Mouse (Mus musculus) intestine, embryonic 14.5 days (tissue): ENCODE results near the gene Tcerg1l. TPM values are rescaled to one million over a fixed set of nuclear protein-coding genes. Genes with fewer than 3 reads are reported as not detected.
A peak's percentile ranks its signal among the peaks of the same experiment; 100 is the strongest.

Source experiments
- ATAC-seq: fragments of 200-750 bp; cut with Nextera tagmentation; replicated peaks from 2 replicates; pipeline ENCODE4 v1.8.0; 2017; ENCODE audit warnings: low read depth, moderate number of reproducible peaks, moderate TSS enrichment, moderate library complexity; ENCODE audit not compliant: low FRiP score, low TSS enrichment
- DNase-seq: peaks from one replicate; pipeline ENCODE4 v3.0.0-alpha.2; 2018; ENCODE audit warnings: low spot score
- H3K27ac ChIP-seq: fragments of 300-500 bp; sonication (generic); 2 replicates; pipeline ENCODE4 v1.5.1; 2014; ENCODE audit warnings: low read depth, mild to moderate bottlenecking, control low read depth
- H3K27me3 ChIP-seq: fragments of 300-500 bp; sonication (generic); replicated peaks from 2 replicates; pipeline ENCODE4 v1.6.1; 2014; ENCODE audit warnings: low read length, control low read depth; ENCODE audit not compliant: control insufficient read depth, insufficient read depth
- H3K36me3 ChIP-seq: fragments of 300-500 bp; sonication (generic); 2 replicates; pipeline ENCODE4 v1.6.1; 2014; ENCODE audit warnings: low read length, control low read depth; ENCODE audit not compliant: control insufficient read depth, insufficient read depth
- H3K4me1 ChIP-seq: fragments of 300-500 bp; sonication (generic); replicated peaks from 2 replicates; pipeline ENCODE4 v1.6.1; 2014; ENCODE audit warnings: low read length, control low read depth, mixed read lengths; ENCODE audit not compliant: control insufficient read depth, insufficient read depth
- H3K4me2 ChIP-seq: fragments of 300-500 bp; sonication (generic); 2 replicates; pipeline ENCODE4 v1.6.1; 2014; ENCODE audit warnings: low read length
- H3K4me3 ChIP-seq: fragments of 300-500 bp; sonication (generic); 2 replicates; pipeline ENCODE4 v1.5.1; 2014; ENCODE audit warnings: low read depth, low read length, control low read depth, mixed read lengths
- H3K9ac ChIP-seq: fragments of 300-500 bp; sonication (generic); 2 replicates; pipeline ENCODE4 v1.6.1; 2014; ENCODE audit warnings: mild to moderate bottlenecking, low read length
- H3K9me3 ChIP-seq: fragments of 300-500 bp; sonication (generic); 2 replicates; pipeline ENCODE4 v1.6.1; 2016; ENCODE audit warnings: low read length, control low read depth; ENCODE audit not compliant: control insufficient read depth
- WGBS: fragments of 180-500 bp; shearing (Covaris S2); extraction: QIAGEN DNeasy Blood & Tissue Kit; methylation state at CpG from one replicate; pipeline ENCODE4 v1.1.7; 2014; 5-methylcytosine and 5-hydroxymethylcytosine counted together
- polyA plus RNA-seq: library from polyadenylated mRNA; unstranded; fragments of >200 nt; fragmentation: Nextera tagmentation; extraction: Ambion mirVana; gene quantifications from 2 replicates; pipeline ENCODE4 v1.2.1, GENCODE M21; 2014

The Tcerg1l gene
- polyA plus RNA-seq, 1 experiment from 2014 or later, result 0.55 TPM

- no peaks in the 10 kb centered on the region for H3K36me3 ChIP-seq
- H3K4me2 ChIP-seq, result no peak overlapping the region
- no peak overlapping the region for H3K27ac ChIP-seq
- ATAC-seq (no peak), DNase-seq (no peak)
- no peak overlapping the region for H3K9ac ChIP-seq
- peaks cover 45% of the 10 kb centered on the region for H3K27me3 ChIP-seq
- 83% methylated on average over 8 of the region's 8 CpGs for WGBS
- peaks cover 8% of the 10 kb centered on the region for H3K4me1 ChIP-seq
- no peak overlapping the region for H3K4me3 ChIP-seq
- no peaks in the 10 kb centered on the region for H3K9me3 ChIP-seq
These were observed 3.2 kb upstream of the Tcerg1l start for GRCm38 (mm10) chr7:138400506-138401272.

- peaks cover 8% of the 10 kb centered on the region for H3K4me1 ChIP-seq
- H3K4me3 ChIP-seq, result peak overlapping the region; percentile 42; the same call in 1 of the 2 replicates
- 1% methylated on average over 21 of the region's 21 CpGs for WGBS
- ATAC-seq (0 out of 2 replicates have a peak, but pooled peaks have one; percentile 47), DNase-seq (peak; percentile 82)
- no peaks in the 10 kb centered on the region for H3K9me3 ChIP-seq
- no peak overlapping the region for H3K27ac ChIP-seq
- peak overlapping the region; percentile 91 for H3K4me2 ChIP-seq
- H3K9ac ChIP-seq, result no peak overlapping the region
- H3K27me3 ChIP-seq, result peaks cover 45% of the 10 kb centered on the region
- H3K36me3 ChIP-seq, result no peaks in the 10 kb centered on the region
These were observed 758 bp upstream of the Tcerg1l start for GRCm38 (mm10) chr7:138398182-138398793.

GRCm38 (mm10) chr7:138396863-138397484, 556 bp downstream of the Tcerg1l start:
- Histone ChIP-seq H3K27me3 (peaks cover 42% of the 10 kb centered on the region), H3K4me3 (peak overlapping the region; percentile 42), H3K9ac (no peak overlapping the region), H3K36me3 (no peaks in the 10 kb centered on the region), H3K4me1 (peaks cover 8% of the 10 kb centered on the region), H3K27ac (no peak overlapping the region), H3K4me2 (peak overlapping the region; percentile 91), H3K9me3 (no peaks in the 10 kb centered on the region)
- WGBS, result under 1% methylated on average over 40 of the region's 41 CpGs
- ATAC-seq (0 out of 2 replicates have a peak, but pooled peaks have one; percentile 8), DNase-seq (peak; percentile 93)

- no peak overlapping the region for H3K27ac ChIP-seq
- no peaks in the 10 kb centered on the region for H3K9me3 ChIP-seq
- peaks cover 8% of the 10 kb centered on the region for H3K4me1 ChIP-seq
- DNase-seq (no peak), ATAC-seq (no peak)
- 43% methylated on average over 13 of the region's 13 CpGs for WGBS
- peaks cover 42% of the 10 kb centered on the region for H3K27me3 ChIP-seq
- H3K4me2 ChIP-seq, result no peak overlapping the region
- no peak overlapping the region for H3K4me3 ChIP-seq
- H3K36me3 ChIP-seq, result no peaks in the 10 kb centered on the region
- H3K9ac ChIP-seq, result no peak overlapping the region
These were observed 1.2 kb downstream of the Tcerg1l start for GRCm38 (mm10) chr7:138396109-138396862.

- no peak for ATAC-seq
- no peak overlapping the region for H3K27ac ChIP-seq
- no peak for DNase-seq
- H3K36me3 ChIP-seq, result no peaks in the 10 kb centered on the region
- H3K4me3 ChIP-seq, result no peak overlapping the region
- H3K9me3 ChIP-seq, result no peaks in the 10 kb centered on the region
- H3K9ac ChIP-seq, result no peak overlapping the region
- H3K27me3 ChIP-seq, result no peaks in the 10 kb centered on the region
- WGBS, result 88% methylated on average over 6 of the region's 6 CpGs
- no peaks in the 10 kb centered on the region for H3K4me1 ChIP-seq
- no peak overlapping the region for H3K4me2 ChIP-seq
These were observed 7.6 kb downstream of the Tcerg1l start for GRCm38 (mm10) chr7:138389941-138390340.

GRCm38 (mm10) chr7:138389071-138389470, 8.5 kb downstream of the Tcerg1l start:
- H3K4me2 ChIP-seq, result no peak overlapping the region
- ATAC-seq (no peak), DNase-seq (no peak)
- H3K4me1 ChIP-seq, result no peaks in the 10 kb centered on the region
- H3K9ac ChIP-seq, result no peak overlapping the region
- H3K4me3 ChIP-seq, result no peak overlapping the region
- no peaks in the 10 kb centered on the region for H3K27me3 ChIP-seq
- H3K27ac ChIP-seq, result no peak overlapping the region
- H3K9me3 ChIP-seq, result no peaks in the 10 kb centered on the region
- no peaks in the 10 kb centered on the region for H3K36me3 ChIP-seq
- 65% methylated on average over 3 of the region's 3 CpGs for WGBS

GRCm38 (mm10) chr7:138379221-138379620, 18.3 kb downstream of the Tcerg1l start:
- Histone ChIP-seq H3K27me3 (no peaks in the 10 kb centered on the region), H3K4me3 (no peak overlapping the region), H3K9ac (no peak overlapping the region), H3K9me3 (no peaks in the 10 kb centered on the region), H3K27ac (no peak overlapping the region), H3K4me1 (no peaks in the 10 kb centered on the region), H3K4me2 (no peak overlapping the region), H3K36me3 (no peaks in the 10 kb centered on the region)
- WGBS, result 90% methylated on average over 3 of the region's 3 CpGs
- ATAC-seq (no peak), DNase-seq (no peak)

GRCm38 (mm10) chr7:138378546-138378945, 19.0 kb downstream of the Tcerg1l start:
- no peak overlapping the region for H3K9ac ChIP-seq
- H3K4me2 ChIP-seq, result no peak overlapping the region
- no peaks in the 10 kb centered on the region for H3K4me1 ChIP-seq
- ATAC-seq (no peak), DNase-seq (no peak)
- no peaks in the 10 kb centered on the region for H3K27me3 ChIP-seq
- no peak overlapping the region for H3K4me3 ChIP-seq
- no peaks in the 10 kb centered on the region for H3K9me3 ChIP-seq
- 87% methylated on average over 4 of the region's 4 CpGs for WGBS
- H3K27ac ChIP-seq, result no peak overlapping the region
- no peaks in the 10 kb centered on the region for H3K36me3 ChIP-seq
